Mouse (Mus musculus) megakaryocyte, adult 5-6 weeks (primary cell): ENCODE measurements around the gene Sort1. TPM values are rescaled to one million over a fixed set of nuclear protein-coding genes. Genes with fewer than 3 reads are reported as not detected.
"Not testable (repeated sequence)": the region's sequence is repeated elsewhere in the genome, so short reads cannot be mapped to it uniquely, and the experiment has no call there.

Experiments used
- ATAC-seq: 2 replicates; pipeline ENCODE4 v1.8.0; 2016; ENCODE audit warnings: mild to moderate bottlenecking, inconsistent platforms; ENCODE audit not compliant: poor library complexity, severe bottlenecking
- total RNA-seq, 2 experiments: library from RNA; stranded (forward) in 1 of 2; stranded (reverse) in 1 of 2; fragments of 153-499, 151-499 nt in 1 of 2; fragments of 221-1000, 200-1000 nt in 1 of 2; gene quantifications; 2 replicates each; pipeline versions ENCODE4 v1.2.3 to v1.2.4; 2015 to 2017

Sort1 gene
- total RNA-seq (2015) (80.7 and 83.8 TPM in 2 replicates), total RNA-seq (2017) (76.4 and 87.8 TPM in 2 replicates)

GRCm38 (mm10) chr3:108283781-108284601 is at the start of gene Sort1:
Gene Sort1, plus strand, starts transcription at chr3:108284082.
- peak; percentile 84 for ATAC-seq

GRCm38 (mm10) chr3:108237474-108238102 is 46.3 kb upstream of the Sort1 start:
- ATAC-seq: not testable (repeated sequence)

GRCm38 (mm10) chr3:108241243-108241839 is 42.5 kb upstream of the Sort1 start:
- ATAC-seq: no peak

- ATAC-seq: no peak
Observed at GRCm38 (mm10) chr3:108246857-108247256, 37.0 kb upstream of the Sort1 start.

GRCm38 (mm10) chr3:108256719-108257637 is 26.9 kb upstream of the Sort1 start, which contains the start of gene Psma5:
Gene Psma5, plus strand, starts transcription at chr3:108256926.
- peak; percentile 99 for ATAC-seq

DNA sequence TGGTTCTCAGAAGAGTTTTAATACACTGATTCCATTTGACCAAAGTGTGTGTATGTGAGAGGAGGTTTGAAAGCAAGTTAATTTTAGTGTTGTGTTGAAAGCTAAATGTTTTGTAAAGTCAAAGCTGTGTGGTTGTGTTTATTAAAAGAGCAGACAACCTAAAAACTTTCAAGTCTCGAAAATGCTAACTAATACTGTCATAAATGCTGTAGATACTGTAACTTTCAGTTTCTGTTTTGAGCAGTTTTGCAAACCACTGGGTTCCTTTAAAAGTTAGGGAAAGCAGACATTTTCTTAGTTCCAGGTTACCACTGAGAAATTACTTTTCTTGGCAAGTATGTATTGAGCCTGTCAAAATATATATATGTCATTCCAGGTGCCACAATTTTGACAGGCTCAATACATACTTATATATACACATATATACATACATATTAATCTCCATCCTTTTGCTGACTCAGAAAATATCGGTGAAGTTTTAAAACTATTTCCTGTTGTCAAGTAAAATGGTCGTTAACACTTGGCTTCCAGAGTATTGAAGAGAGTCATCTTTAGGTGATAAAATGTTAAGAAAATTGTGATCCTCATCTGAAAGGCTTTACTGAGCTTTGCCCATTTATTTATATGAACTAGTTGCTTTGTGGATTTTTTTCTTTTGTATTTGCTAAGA is 25.9 kb upstream of the Sort1 start:
- no peak for ATAC-seq

- no peak for ATAC-seq
Observed at GRCm38 (mm10) chr3:108259319-108259718, 24.6 kb upstream of the Sort1 start.

GRCm38 (mm10) chr3:108279495-108279894 is 4.4 kb upstream of the Sort1 start:
- ATAC-seq: not testable (repeated sequence)

DNA sequence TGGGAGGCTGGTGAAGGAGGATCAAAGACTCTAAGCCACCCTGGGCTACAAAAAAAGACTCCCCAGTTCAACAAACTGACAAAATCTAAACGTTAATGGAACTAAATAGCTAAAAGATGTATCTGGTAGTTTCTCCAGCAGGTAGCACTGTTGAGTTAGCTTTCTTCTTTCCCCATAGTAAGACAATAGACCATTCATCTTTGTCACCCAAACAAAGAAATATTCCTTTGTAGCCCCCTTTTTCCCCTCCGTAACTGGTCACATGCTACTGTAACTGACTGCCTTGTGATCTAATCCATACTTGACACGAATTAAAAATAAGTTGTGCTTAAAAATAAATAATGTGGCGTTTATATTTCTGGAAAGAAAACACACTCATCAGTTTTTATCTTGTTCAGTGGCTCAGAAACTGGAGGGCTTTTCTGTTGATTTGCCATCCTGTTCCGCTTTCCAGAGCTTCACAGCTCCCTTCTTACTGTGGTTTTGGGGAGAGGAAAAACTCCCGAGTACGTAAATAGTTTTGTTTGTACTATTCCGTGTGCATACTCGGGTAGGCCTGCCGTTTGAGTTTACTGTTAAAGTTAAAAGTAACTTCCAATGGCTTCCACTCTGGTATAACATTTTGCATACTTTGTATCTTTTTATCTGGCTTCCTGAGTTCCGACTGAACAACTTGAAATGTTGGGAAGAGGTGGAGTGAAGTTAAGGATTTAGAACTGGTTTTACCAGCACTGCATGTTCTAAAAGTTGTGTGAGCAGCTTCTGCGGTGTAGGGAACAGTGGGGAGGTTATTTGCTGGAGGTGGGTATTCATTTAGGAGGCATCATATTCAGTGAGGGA is 1.3 kb upstream of the Sort1 start:
- ATAC-seq: peak; percentile 42

DNA sequence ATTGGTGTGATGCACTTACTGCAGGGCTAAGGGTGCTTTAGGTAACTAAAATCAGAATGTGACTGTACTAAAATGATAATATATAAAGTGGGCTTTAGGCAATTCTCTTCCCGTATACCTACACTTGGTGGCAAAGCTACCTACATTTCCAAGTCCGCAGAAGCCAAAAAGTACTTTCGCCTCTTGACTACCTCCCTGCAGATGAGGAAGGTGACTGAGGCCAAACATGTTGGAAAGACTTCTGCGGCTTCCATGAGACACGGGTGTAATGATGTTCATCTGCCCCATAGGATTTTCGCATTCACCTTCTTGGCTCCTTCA is 681 bp upstream of the Sort1 start:
- ATAC-seq: no peak

DNA sequence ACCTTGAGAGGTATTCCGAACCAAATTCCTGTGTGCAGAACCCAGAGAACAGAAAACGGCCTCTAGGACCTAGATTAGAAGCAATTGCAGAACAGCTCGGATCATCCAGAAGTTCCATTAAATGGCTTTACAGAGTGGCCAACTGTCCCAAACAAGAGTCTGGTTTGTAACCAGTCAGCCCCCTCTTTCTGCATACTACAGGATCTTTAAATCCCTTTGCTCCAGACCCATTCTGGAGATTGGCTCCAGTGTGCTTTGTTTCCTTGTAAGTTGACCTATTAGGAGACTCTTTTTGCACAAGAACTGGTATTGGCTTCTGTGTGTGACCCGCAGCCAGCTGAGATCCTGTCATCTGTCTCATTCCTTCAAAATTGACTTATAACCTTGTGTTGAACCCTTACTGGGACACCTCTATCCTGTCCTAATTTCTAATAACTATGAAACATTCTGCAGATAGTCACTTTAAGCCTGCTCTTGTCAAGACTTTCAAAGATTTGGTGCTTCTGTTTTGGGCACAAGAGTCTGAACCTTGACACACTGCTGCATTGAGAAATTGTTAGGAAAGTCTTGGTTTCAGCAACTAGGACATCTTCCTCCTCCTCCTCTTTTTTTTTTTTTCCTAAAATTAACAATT is 1.3 kb downstream of the Sort1 start:
- no peak for ATAC-seq

DNA sequence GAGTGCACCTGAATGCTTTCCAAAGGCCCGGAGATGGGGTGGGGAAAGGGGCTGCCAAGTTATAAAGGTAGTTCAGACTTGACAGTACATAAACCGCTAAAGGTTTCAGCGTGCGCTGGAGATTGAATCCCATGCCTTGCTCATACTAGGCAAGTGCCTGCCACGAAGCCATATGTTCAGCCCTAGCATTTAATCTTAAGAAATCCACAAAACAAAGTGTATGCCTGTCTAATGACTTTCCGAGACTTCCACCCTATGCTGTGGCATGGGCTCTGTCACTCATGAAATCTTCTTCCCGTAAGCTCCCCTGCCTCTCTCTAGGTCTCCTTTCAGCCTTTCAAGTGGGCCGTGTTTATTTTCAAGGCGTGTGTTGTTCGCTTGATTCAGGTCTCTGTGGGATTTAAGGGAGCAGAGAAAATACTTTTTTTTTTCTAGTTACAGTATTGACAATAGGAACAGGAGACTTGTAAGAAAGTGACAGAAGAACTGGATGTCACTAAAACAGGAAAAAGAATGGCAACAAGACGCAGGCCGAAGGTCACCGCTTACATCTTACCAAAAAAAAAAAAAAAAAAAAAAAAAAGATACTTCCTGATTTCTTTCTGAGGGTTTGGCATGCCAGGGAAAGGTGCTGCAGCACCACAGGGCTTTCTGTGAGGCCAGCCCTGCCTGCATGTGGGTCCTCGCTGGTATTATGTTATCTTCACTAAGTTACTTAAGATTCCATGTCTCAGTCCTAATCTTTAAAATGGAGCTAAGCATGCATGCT is 3.0 kb downstream of the Sort1 start:
- ATAC-seq: no peak

- ATAC-seq: no peak
Observed at GRCm38 (mm10) chr3:108287811-108288805, 4.2 kb downstream of the Sort1 start.

DNA sequence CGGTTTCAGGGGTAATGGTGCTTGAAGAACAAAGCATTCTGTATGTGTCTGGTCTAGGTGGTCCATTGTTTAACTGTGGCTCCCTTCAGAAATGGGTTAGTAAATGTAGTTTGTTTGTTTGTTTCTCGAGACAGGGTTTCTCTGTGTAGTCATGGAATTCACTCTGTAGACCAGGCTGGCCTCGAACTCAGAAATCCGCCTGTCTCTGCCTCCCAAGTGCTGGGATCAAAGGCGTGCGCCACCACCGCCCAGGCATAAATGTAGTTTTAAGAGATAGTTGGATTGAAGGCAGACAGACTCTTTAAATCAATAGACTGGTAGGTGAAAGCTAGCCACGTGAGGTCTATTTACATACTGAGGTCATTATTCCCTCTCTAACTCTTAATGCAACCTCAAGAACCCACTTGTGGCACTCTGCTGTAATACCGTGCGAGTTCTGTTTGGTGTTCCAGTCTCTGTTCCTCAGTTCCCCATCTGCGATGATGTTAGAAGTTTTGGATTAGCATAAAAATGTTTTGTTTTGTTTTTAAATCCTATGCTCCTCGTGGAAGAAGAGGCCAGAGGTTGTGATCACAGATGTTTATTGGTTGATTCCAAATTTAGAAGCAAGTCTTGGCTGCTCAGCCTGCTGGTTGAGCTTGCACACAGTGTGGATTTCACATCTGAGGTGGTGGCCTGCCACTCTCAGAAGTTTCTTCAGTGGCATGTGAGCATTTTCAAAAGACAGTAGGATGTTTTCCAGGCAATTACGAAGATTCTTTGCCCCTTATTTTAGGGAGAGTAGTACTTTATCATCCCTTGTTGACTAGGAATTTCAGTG is 5.6 kb downstream of the Sort1 start:
- ATAC-seq: no peak

- ATAC-seq: no peak
Observed at GRCm38 (mm10) chr3:108291036-108291799, 7.3 kb downstream of the Sort1 start.
